Mouse (Mus musculus): ENCODE results near the gene Shisa9. TPM values are rescaled to one million over a fixed set of nuclear protein-coding genes. Genes with fewer than 3 reads are reported as not detected.

Shisa9 gene
- polyA plus RNA-seq, 1 experiment from 2014 or later, result 0.51 TPM

DNA sequence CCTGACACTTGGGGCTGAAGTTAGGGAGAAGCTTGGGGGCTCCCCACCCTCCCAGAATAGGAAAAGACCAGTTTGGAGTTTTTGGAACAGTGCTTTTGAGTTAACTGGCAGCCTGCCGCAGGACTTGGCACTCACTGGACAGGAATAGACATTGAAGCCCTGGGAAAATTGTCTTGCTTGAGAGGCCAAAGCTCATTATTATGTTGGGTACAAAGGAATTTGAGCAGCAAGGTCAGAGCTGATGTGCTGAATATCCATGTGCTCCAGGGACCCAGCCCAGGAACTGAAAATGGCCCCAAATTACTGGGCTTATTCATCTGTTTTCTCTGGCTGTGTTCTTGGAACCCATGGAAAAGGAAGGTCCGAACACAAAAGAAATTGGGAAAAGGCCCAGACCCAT, 170.6 kb downstream of the Shisa9 start:
- no peaks in the 10 kb centered on the region for H3K9me3 ChIP-seq (replicated peaks; ENCODE audit: low read length)
- H3K27me3 ChIP-seq (ENCODE audit: insufficient read depth, low read length), result no peaks in the 10 kb centered on the region
- H3K36me3 ChIP-seq (ENCODE audit: insufficient read depth, low read length), result no peaks in the 10 kb centered on the region
- no peak for TF ChIP-seq CTCF (IDR thresholded peaks at IDR 0.05; ENCODE audit: low read depth)
- ATAC-seq (replicated peaks; ENCODE audit: low FRiP score, low read depth), result no peak
- no peak overlapping the region for H3K4me2 ChIP-seq (ENCODE audit: low read length)
- H3K4me3 ChIP-seq (replicated peaks; ENCODE audit: low read depth, low read length), result no peak overlapping the region
- WGBS, result 67% methylated on average over 2 of the region's 2 CpGs
- DNase-seq (ENCODE audit: low spot score), result no peak
- H3K4me1 ChIP-seq (replicated peaks; ENCODE audit: insufficient read depth, low read length), result no peaks in the 10 kb centered on the region
- no peak overlapping the region for H3K9ac ChIP-seq (ENCODE audit: low read depth, low read length)
- H3K27ac ChIP-seq, result no peak overlapping the region

DNA sequence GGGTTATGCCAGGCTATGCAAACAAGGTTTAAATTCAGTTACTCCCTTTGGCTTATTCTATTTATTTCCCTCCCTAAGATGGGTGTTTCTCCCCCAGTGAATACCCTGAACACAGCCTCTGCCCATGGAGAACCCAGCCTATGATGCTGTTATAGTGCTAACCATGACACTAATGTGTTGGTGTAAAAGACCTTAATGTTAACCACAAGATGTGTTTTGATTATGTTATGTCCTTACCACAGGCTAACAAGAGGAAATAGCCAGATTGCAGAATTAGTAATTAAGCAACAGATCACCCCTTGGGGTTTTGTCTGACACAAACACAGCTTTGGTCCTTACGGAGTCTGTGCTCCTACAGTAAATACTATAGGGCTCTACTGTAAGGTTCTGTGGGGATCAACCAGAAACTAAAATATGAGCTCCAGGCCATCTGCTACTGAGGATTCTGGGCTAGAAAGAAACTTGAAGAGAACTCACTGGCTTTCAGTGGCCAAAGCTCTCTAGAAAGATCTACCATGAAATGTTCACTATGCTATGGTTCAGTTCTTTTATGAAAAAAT, 189.6 kb downstream of the Shisa9 start:
- Histone ChIP-seq H3K9ac (ENCODE audit: low read depth, low read length) (no peak overlapping the region), H3K4me3 (replicated peaks; ENCODE audit: low read depth, low read length) (no peak overlapping the region), H3K27ac (no peak overlapping the region), H3K27me3 (ENCODE audit: insufficient read depth, low read length) (no peaks in the 10 kb centered on the region), H3K4me2 (ENCODE audit: low read length) (no peak overlapping the region), H3K36me3 (ENCODE audit: insufficient read depth, low read length) (no peaks in the 10 kb centered on the region), H3K4me1 (replicated peaks; ENCODE audit: insufficient read depth, low read length) (no peaks in the 10 kb centered on the region), H3K9me3 (replicated peaks; ENCODE audit: low read length) (no peaks in the 10 kb centered on the region)
- 93% methylated on average over 1 of the region's 1 CpGs for WGBS
- no peak for DNase-seq (ENCODE audit: low spot score)
- no peak for ATAC-seq (replicated peaks; ENCODE audit: low FRiP score, low read depth)
- TF ChIP-seq CTCF (IDR thresholded peaks at IDR 0.05; ENCODE audit: low read depth), result no peak

DNA sequence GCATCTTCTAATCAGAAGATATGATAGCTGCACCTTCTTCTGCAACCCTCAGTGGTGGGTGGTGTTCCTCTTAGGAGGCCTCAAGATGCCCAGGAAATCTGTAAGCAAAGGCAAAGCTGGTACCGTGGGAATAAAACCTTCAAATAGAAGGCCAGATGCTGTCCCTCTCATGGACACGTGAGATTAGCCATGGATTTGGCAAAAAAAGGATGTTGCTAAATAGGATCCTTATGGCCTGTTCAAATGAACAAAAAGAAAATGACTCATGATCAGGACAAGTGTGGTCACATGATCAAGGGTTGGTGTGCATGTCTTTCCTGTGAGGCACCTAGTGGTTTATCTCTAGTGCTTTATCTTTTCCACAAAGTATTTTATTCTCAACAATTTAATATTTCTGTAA, 194.1 kb downstream of the Shisa9 start:
- no peaks in the 10 kb centered on the region for H3K9me3 ChIP-seq (replicated peaks; ENCODE audit: low read length)
- H3K9ac ChIP-seq (ENCODE audit: low read depth, low read length), result no peak overlapping the region
- no peaks in the 10 kb centered on the region for H3K36me3 ChIP-seq (ENCODE audit: insufficient read depth, low read length)
- no peaks in the 10 kb centered on the region for H3K27me3 ChIP-seq (ENCODE audit: insufficient read depth, low read length)
- no peak for DNase-seq (ENCODE audit: low spot score)
- ATAC-seq (replicated peaks; ENCODE audit: low FRiP score, low read depth), result no peak
- H3K4me1 ChIP-seq (replicated peaks; ENCODE audit: insufficient read depth, low read length), result no peaks in the 10 kb centered on the region
- WGBS, result 83% methylated on average over 2 of the region's 2 CpGs
- no peak overlapping the region for H3K4me3 ChIP-seq (replicated peaks; ENCODE audit: low read depth, low read length)
- no peak overlapping the region for H3K4me2 ChIP-seq (ENCODE audit: low read length)
- TF ChIP-seq CTCF (IDR thresholded peaks at IDR 0.05; ENCODE audit: low read depth), result no peak
- H3K27ac ChIP-seq, result no peak overlapping the region

DNA sequence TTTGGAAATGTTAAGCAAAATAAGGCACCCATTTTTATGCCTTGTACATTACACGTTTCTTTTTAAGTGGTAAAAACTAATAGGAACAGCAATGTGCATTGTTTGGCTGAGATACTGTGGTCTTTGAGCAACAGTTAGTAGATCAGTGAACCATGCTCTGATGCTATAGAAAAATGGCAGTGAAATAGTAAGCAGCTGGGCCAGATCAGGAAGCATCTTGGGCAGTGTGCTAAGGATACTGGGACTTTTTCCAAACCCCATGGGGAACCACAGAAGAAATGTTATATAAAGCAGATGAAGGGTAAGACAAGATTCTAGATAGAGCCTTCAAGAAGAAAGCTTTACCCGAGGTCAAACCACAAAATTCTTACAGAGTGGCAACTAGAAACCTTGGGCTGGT, 205.8 kb downstream of the Shisa9 start:
- peak; percentile 28 for DNase-seq (ENCODE audit: low spot score)
- 63% methylated on average over 2 of the region's 2 CpGs for WGBS
- no peak overlapping the region for H3K4me3 ChIP-seq (replicated peaks; ENCODE audit: low read depth, low read length)
- ATAC-seq (replicated peaks; ENCODE audit: low FRiP score, low read depth), result no peak
- H3K27ac ChIP-seq, result no peak overlapping the region
- no peak overlapping the region for H3K4me2 ChIP-seq (ENCODE audit: low read length)
- TF ChIP-seq CTCF (IDR thresholded peaks at IDR 0.05; ENCODE audit: low read depth), result no peak
- no peaks in the 10 kb centered on the region for H3K27me3 ChIP-seq (ENCODE audit: insufficient read depth, low read length)
- H3K9me3 ChIP-seq (replicated peaks; ENCODE audit: low read length), result no peaks in the 10 kb centered on the region
- H3K36me3 ChIP-seq (ENCODE audit: insufficient read depth, low read length), result no peaks in the 10 kb centered on the region
- no peak overlapping the region for H3K9ac ChIP-seq (ENCODE audit: low read depth, low read length)
- no peaks in the 10 kb centered on the region for H3K4me1 ChIP-seq (replicated peaks; ENCODE audit: insufficient read depth, low read length)

DNA sequence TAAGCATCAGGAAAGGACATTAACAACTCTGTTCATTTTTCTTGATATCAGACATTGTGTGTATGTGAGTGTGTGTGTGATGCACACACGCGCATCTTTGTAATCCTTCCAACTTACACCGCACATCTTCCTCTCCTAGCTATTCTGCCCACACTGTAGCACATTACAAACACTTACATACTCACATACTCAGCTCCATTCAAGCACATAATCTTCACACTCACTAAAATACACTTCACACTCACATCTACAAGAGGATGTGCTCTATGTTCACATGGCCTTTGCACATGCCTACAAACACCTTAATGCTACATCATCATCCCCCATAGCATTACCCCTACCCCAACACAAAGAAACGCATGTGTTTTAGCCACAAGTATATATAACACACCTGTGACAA, 212.9 kb downstream of the Shisa9 start:
- no peak overlapping the region for H3K27ac ChIP-seq
- no peak for DNase-seq (ENCODE audit: low spot score)
- no peak for ATAC-seq (replicated peaks; ENCODE audit: low FRiP score, low read depth)
- 92% methylated on average over 4 of the region's 4 CpGs for WGBS
- TF ChIP-seq CTCF (IDR thresholded peaks at IDR 0.05; ENCODE audit: low read depth), result no peak
- no peak overlapping the region for H3K9ac ChIP-seq (ENCODE audit: low read depth, low read length)
- no peaks in the 10 kb centered on the region for H3K4me1 ChIP-seq (replicated peaks; ENCODE audit: insufficient read depth, low read length)
- no peaks in the 10 kb centered on the region for H3K27me3 ChIP-seq (ENCODE audit: insufficient read depth, low read length)
- H3K9me3 ChIP-seq (replicated peaks; ENCODE audit: low read length), result no peaks in the 10 kb centered on the region
- no peaks in the 10 kb centered on the region for H3K36me3 ChIP-seq (ENCODE audit: insufficient read depth, low read length)
- no peak overlapping the region for H3K4me3 ChIP-seq (replicated peaks; ENCODE audit: low read depth, low read length)
- H3K4me2 ChIP-seq (ENCODE audit: low read length), result no peak overlapping the region

DNA sequence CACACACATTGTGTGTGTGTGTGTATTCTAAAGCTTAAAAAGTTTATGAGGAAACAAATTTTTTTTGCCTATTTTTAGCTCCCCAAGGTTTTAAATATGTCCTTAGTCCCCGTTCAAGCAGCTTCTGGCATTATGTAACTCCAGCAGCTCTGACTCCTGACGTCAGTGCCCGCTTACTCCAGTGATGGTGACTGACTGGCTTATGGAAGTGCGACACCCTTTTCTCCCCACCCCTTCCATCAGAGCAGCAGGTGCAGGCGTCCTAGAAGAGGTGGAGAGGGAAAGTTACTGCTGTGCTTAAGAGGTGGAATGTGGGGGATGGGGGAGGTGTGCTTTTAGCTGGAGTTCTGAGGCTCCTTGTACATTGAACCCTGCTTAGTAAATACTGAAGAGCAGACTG, 213.7 kb downstream of the Shisa9 start:
- Histone ChIP-seq H3K9me3 (replicated peaks; ENCODE audit: low read length) (no peaks in the 10 kb centered on the region), H3K27ac (no peak overlapping the region), H3K36me3 (ENCODE audit: insufficient read depth, low read length) (no peaks in the 10 kb centered on the region), H3K4me1 (replicated peaks; ENCODE audit: insufficient read depth, low read length) (no peaks in the 10 kb centered on the region), H3K9ac (ENCODE audit: low read depth, low read length) (no peak overlapping the region), H3K4me3 (replicated peaks; ENCODE audit: low read depth, low read length) (no peak overlapping the region), H3K4me2 (ENCODE audit: low read length) (no peak overlapping the region), H3K27me3 (ENCODE audit: insufficient read depth, low read length) (no peaks in the 10 kb centered on the region)
- TF ChIP-seq CTCF (IDR thresholded peaks at IDR 0.05; ENCODE audit: low read depth), result no peak
- WGBS, result 46% methylated on average over 5 of the region's 5 CpGs
- DNase-seq (ENCODE audit: low spot score) (no peak), ATAC-seq (replicated peaks; ENCODE audit: low FRiP score, low read depth) (peak; percentile 10; the same call in 1 of the 2 replicates)

DNA sequence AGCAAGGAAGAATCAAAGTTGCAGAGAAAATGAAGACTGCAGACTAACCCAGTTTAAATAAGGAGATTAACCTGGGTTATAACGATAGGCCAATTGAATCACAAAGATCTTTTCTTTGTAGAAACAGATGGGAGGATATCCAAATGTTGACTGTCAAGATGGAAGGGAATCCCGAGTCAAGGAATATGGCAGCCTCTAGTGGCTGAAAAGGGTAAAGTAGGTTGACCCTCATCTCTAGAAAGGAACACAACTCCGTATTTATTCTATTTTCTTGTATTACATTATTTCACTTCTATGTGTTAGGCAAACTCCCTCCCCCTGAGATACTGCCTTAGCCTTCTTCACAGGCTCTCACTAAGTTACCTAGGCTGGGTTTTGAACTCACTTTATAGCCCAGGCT, 217.3 kb downstream of the Shisa9 start:
- no peak overlapping the region for H3K4me3 ChIP-seq (replicated peaks; ENCODE audit: low read depth, low read length)
- no peak overlapping the region for H3K4me2 ChIP-seq (ENCODE audit: low read length)
- H3K9me3 ChIP-seq (replicated peaks; ENCODE audit: low read length), result no peaks in the 10 kb centered on the region
- no peak overlapping the region for H3K27ac ChIP-seq
- TF ChIP-seq CTCF (IDR thresholded peaks at IDR 0.05; ENCODE audit: low read depth), result peak; percentile 80
- H3K4me1 ChIP-seq (replicated peaks; ENCODE audit: insufficient read depth, low read length), result no peaks in the 10 kb centered on the region
- no peaks in the 10 kb centered on the region for H3K27me3 ChIP-seq (ENCODE audit: insufficient read depth, low read length)
- WGBS, result 29% methylated on average over 3 of the region's 3 CpGs
- H3K9ac ChIP-seq (ENCODE audit: low read depth, low read length), result no peak overlapping the region
- DNase-seq (ENCODE audit: low spot score) (peak; percentile 63), ATAC-seq (replicated peaks; ENCODE audit: low FRiP score, low read depth) (no peak)
- H3K36me3 ChIP-seq (ENCODE audit: insufficient read depth, low read length), result no peaks in the 10 kb centered on the region
